Mouse (Mus musculus): ENCODE results near the gene Emilin2. TPM values are rescaled to one million over a fixed set of nuclear protein-coding genes. Genes with fewer than 3 reads are reported as not detected.
A peak's percentile ranks its signal among the peaks of the same experiment; 100 is the strongest.

Emilin2 gene
- polyA plus RNA-seq, 1 experiment from 2014 or later, result 2.7 TPM

DNA sequence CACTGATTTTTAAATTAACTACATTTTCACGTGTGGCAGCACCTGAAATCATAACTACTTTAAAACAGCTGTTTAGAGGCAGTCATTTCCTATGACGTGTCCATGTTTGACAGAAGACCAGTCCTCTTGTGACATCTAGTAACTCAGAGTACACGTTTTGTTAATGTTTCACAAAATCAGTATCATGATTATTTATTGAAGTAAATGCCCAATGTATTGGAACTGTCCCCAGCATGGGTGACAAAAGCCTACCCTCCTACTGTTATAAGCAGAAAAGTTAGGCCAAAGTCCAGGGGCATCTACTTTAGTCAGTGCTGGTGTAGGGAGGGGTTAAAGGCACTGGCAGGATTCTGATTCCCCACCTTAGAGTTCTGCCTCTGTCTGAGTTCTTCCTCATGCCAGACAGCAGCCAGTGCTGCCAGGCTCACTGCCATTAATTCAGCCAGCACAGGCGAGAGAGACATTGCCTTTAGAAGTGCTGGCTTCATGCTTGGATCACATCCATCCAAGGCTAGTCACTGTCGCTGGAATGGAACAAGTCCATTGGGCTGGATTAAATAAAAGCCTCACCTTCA, 94.6 kb downstream of the Emilin2 start:
- Histone ChIP-seq H3K9ac (no peak overlapping the region), H3K9me3 (no peaks in the 10 kb centered on the region), H3K27ac (no peak overlapping the region), H3K27me3 (replicated peaks) (no peaks in the 10 kb centered on the region), H3K4me1 (replicated peaks) (0 out of 2 replicates have a peak, but pooled peaks cover 3% of the 10 kb centered on the region), H3K4me3 (replicated peaks) (no peak overlapping the region), H3K4me2 (replicated peaks) (no peak overlapping the region), H3K36me3 (no peaks in the 10 kb centered on the region)
- ATAC-seq, result no peak
- 77% methylated on average over 5 of the region's 5 CpGs for WGBS

DNA sequence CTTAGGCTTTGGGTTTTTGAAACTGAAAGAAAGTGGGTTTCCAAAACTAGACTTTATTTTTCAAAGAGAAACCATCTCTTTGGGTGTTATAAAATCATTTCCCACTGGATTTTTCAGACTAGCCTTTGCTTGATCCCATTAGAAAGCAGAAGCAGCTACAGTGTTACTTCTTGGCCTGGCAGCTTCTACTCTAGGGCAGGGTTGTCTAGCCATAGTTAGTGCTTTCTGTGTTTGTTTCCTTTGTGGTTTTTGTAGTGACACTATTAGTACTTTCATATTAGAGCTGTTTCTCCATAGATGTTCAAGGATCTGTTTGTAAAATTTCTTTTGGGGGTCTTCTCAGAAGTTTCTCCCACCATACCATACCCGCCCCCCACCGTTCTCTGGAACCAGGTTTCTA, 95.5 kb downstream of the Emilin2 start:
- no peaks in the 10 kb centered on the region for H3K9me3 ChIP-seq
- 0 out of 2 replicates have a peak, but pooled peaks cover 3% of the 10 kb centered on the region for H3K4me1 ChIP-seq (replicated peaks)
- H3K36me3 ChIP-seq, result no peaks in the 10 kb centered on the region
- 82% methylated on average over 2 of the region's 2 CpGs for WGBS
- H3K27ac ChIP-seq, result no peak overlapping the region
- H3K9ac ChIP-seq, result no peak overlapping the region
- no peaks in the 10 kb centered on the region for H3K27me3 ChIP-seq (replicated peaks)
- no peak overlapping the region for H3K4me3 ChIP-seq (replicated peaks)
- no peak for ATAC-seq
- H3K4me2 ChIP-seq (replicated peaks), result no peak overlapping the region

DNA sequence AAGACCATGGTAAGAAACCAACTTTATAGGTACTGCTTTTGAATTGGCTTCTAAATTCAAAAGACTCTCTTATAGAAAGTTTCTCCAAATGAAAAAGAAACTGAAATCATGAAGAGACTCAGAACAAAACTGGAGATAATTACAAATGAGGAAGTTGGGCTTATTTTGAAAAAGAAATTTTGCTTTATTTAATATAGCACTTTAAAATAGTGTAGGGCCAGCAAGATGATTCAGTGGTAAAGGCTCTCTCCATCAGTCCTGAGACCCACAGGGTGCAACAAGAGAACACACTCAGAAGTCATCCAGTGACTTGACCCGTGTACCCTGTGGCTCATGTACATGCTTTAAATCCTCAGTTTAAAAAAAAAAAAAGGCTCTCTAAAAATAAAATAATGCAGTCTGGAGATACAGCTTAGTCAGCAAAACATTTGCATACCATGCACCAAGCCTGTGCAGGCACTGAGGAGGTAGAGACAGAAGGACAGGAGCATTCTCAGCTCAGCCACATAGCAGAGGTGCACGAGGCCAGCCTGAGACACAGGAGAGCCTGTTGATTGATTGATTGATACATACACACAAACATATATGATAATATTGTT, 96.4 kb downstream of the Emilin2 start:
- Histone ChIP-seq H3K27me3 (replicated peaks) (no peaks in the 10 kb centered on the region), H3K4me2 (replicated peaks) (no peak overlapping the region), H3K4me3 (replicated peaks) (no peak overlapping the region), H3K9ac (no peak overlapping the region), H3K9me3 (no peaks in the 10 kb centered on the region), H3K4me1 (replicated peaks) (0 out of 2 replicates have a peak, but pooled peaks cover 3% of the 10 kb centered on the region), H3K36me3 (no peaks in the 10 kb centered on the region), H3K27ac (no peak overlapping the region)
- WGBS, result 65% methylated on average over 2 of the region's 2 CpGs
- ATAC-seq, result no peak

DNA sequence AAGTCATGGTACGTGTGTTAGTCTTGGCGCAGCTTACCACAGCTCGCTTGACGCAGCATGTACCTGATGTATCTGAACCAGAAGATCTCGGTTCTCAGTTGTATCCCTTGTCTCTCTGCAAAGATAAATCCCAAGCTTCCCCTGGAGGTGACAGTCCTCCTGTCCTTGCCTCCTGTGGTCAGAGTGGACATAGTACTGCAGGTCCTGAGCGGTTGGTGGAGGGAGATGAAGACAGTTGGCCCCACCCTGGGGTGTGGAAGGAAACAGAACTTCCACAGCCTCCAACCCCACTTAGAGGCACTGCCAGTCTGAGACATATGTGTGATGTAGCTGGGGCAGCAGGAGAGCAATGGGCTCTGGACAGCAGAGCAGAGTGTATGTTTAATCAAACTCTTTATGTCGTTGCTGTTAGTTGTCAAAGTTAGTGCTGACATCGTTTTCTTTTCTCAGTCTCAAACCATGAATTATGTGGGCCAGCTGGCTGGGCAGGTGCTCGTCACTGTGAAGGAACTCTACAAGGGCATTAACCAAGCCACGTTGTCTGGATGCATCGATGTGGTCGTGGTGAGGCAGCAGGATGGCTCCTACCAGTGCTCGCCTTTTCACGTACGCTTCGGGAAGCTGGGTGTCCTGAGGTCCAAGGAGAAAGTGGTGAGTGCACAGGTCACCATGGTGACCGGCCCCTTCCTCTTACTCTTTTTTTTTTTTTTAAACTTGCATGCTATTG, 97.1 kb downstream of the Emilin2 start:
- 0 out of 2 replicates have a peak, but pooled peaks have one; percentile 34 for ATAC-seq
- no peak overlapping the region for H3K27ac ChIP-seq
- H3K36me3 ChIP-seq, result no peaks in the 10 kb centered on the region
- no peaks in the 10 kb centered on the region for H3K9me3 ChIP-seq
- H3K4me1 ChIP-seq (replicated peaks), result 0 out of 2 replicates have a peak, but pooled peaks cover 3% of the 10 kb centered on the region
- H3K4me2 ChIP-seq (replicated peaks), result no peak overlapping the region
- no peak overlapping the region for H3K4me3 ChIP-seq (replicated peaks)
- H3K27me3 ChIP-seq (replicated peaks), result no peaks in the 10 kb centered on the region
- 71% methylated on average over 17 of the region's 17 CpGs for WGBS
- H3K9ac ChIP-seq, result no peak overlapping the region

DNA sequence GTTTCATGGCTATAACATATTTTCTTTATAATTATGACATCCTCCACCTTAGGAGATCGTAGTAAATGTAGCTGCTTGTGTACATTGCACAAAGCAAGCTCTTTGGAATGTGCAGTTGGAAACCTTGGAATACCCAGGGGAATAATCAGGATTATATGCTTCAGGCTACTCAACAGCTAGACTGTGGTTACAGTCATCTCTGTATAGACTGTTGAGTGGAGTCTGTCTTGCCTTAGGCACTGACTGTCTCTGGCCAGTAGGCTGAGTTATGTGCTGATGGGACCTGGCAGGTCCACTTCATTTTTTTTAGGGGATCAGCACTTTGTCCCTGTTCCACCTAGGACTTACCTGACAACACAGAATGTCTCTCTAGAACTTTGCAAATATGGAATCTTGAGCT, 98.1 kb downstream of the Emilin2 start:
- WGBS, result 77% methylated on average over 1 of the region's 1 CpGs
- Histone ChIP-seq H3K4me2 (replicated peaks) (no peak overlapping the region), H3K36me3 (no peaks in the 10 kb centered on the region), H3K27ac (no peak overlapping the region), H3K27me3 (replicated peaks) (no peaks in the 10 kb centered on the region), H3K9me3 (no peaks in the 10 kb centered on the region), H3K4me1 (replicated peaks) (0 out of 2 replicates have a peak, but pooled peaks cover 3% of the 10 kb centered on the region), H3K4me3 (replicated peaks) (no peak overlapping the region), H3K9ac (no peak overlapping the region)
- ATAC-seq, result no peak

DNA sequence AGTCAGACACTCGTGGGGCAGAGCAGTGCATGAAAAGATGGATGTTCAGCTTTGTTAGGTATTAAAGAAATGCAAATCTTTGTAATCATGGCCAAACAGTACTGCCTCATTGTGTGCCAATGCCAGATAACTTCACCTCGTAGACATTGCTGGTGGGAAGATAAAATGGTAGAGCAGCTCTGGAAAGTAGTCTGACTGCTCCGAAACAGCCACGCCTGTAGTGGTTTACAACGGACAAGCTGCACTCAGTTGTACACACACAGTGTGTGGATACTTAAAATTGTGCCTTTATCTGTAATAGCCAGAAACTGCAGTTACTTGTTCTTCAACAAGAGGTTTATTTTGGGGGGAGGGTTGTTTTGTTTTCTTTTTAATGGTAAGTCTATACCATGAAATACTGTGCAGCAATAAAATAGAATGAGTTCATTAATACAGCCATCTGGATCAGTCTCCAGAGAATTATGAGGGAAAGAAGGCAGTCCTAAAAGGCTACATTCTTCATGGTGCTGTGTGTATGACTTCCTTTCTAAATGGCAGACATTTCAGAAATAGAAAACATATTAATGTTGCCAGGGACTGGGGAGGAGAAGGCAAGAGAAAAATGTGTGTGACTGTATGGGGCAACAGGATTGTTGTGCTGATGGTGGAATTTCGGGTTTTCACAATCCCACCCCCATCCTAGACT, 99.7 kb downstream of the Emilin2 start:
- peak; percentile 40; the same call in 1 of the 2 replicates for ATAC-seq
- 65% methylated on average over 6 of the region's 6 CpGs for WGBS
- no peaks in the 10 kb centered on the region for H3K9me3 ChIP-seq

DNA sequence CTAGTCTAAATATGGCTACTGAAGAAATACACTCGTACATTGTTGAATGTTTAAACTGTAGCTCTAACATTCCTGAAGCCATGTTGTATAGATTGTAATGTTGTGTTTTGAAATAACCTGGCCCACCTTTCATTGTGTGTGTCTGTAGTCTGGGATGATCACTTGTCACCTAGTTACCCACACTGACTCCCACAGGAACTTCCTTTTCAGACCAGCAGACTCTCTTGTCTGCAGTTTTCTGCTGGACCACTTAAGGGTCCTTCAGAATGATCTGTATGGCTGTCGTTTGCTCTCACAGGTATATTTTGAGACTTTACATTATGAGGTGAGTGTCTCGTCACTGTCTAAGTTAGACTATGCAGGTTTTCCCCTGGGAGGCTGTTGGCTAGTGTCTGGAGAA, 101.8 kb downstream of the Emilin2 start:
- Histone ChIP-seq H3K36me3 (no peaks in the 10 kb centered on the region), H3K4me3 (replicated peaks) (no peak overlapping the region), H3K4me2 (replicated peaks) (no peak overlapping the region), H3K27me3 (replicated peaks) (no peaks in the 10 kb centered on the region), H3K9ac (no peak overlapping the region), H3K27ac (no peak overlapping the region), H3K4me1 (replicated peaks) (peaks cover 6% of the 10 kb centered on the region; the same call in 1 of the 2 replicates), H3K9me3 (no peaks in the 10 kb centered on the region)
- 72% methylated on average over 3 of the region's 3 CpGs for WGBS
- ATAC-seq, result no peak

More for the DNA sequence above, 99.7 kb downstream of the Emilin2 start:
- H3K27ac ChIP-seq, result no peak overlapping the region
- H3K4me1 ChIP-seq (replicated peaks), result peaks cover 4% of the 10 kb centered on the region; the same call in 1 of the 2 replicates
- H3K9ac ChIP-seq, result no peak overlapping the region
- no peaks in the 10 kb centered on the region for H3K36me3 ChIP-seq
- H3K27me3 ChIP-seq (replicated peaks), result no peaks in the 10 kb centered on the region
- no peak overlapping the region for H3K4me2 ChIP-seq (replicated peaks)
- H3K4me3 ChIP-seq (replicated peaks), result no peak overlapping the region

DNA sequence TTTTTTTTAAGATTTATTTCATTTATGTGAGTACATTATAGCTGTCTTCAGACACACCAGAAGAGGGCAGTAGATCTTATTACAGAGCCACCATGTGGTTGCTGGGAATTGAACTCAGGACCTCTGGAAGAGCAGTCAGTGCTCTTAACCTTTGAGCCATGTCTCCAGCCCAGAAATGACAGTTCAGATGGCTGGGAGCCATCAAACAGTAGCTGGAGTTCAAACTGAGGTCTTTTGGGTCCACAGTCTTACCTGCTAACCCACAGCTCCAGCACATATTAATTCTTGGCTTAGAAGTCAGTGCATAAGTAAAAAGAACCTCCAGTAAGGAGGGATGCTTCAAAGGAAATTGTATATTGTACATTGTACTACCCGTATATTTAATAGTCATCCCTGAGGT, 102.9 kb downstream of the Emilin2 start:
- Histone ChIP-seq H3K36me3 (no peaks in the 10 kb centered on the region), H3K4me3 (replicated peaks) (no peak overlapping the region), H3K27me3 (replicated peaks) (no peaks in the 10 kb centered on the region), H3K9me3 (no peaks in the 10 kb centered on the region), H3K9ac (no peak overlapping the region), H3K4me1 (replicated peaks) (peaks cover 3% of the 10 kb centered on the region; the same call in 1 of the 2 replicates), H3K4me2 (replicated peaks) (no peak overlapping the region), H3K27ac (no peak overlapping the region)
- no peak for ATAC-seq
- 65% methylated on average over 1 of the region's 1 CpGs for WGBS

DNA sequence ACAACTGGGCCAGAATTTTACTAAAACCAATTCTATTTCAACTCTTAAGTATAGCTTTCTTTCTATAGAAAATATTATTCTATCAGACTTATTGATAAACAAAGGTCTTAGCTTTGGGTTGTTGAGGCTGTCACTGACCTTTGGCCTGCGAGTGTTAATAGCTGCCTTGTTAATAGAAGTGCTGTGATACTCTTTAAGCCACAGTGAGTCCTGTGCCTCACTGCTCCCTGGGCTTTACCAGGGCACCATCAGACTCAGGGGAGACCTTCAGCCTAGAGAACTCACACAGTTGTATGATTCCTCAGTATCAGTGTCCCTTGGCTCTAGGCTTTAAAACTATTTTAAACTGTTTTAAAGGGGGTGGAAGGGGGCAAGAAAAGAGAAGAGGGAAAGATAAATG, 103.4 kb downstream of the Emilin2 start:
- no peak overlapping the region for H3K4me2 ChIP-seq (replicated peaks)
- no peak overlapping the region for H3K9ac ChIP-seq
- H3K4me1 ChIP-seq (replicated peaks), result peaks cover 3% of the 10 kb centered on the region; the same call in 1 of the 2 replicates
- ATAC-seq, result no peak
- H3K36me3 ChIP-seq, result no peaks in the 10 kb centered on the region
- no peak overlapping the region for H3K4me3 ChIP-seq (replicated peaks)
- no peaks in the 10 kb centered on the region for H3K27me3 ChIP-seq (replicated peaks)
- H3K27ac ChIP-seq, result no peak overlapping the region
- WGBS, result 95% methylated on average over 1 of the region's 1 CpGs
- H3K9me3 ChIP-seq, result no peaks in the 10 kb centered on the region

DNA sequence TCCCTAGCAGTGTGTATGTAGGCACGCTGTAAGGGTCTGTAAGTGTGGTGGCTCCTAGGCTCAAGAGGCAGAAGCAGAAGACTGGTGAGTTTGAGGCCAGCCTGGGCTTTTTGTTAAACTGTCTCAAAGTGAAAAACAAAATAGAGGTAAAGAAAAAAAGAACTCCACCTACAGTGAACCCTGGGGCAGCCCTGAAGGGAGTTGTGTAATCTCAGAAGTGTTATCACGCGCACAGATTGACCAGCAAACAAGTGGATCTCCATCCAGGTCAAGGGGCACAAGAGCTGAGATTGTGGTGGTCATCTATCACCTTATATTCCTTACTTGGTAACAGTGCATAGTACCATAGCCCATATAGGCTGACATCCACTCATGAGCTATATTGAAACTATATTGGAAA, 104.5 kb downstream of the Emilin2 start:
- H3K9me3 ChIP-seq, result no peaks in the 10 kb centered on the region
- no peak overlapping the region for H3K4me2 ChIP-seq (replicated peaks)
- no peaks in the 10 kb centered on the region for H3K36me3 ChIP-seq
- no peak overlapping the region for H3K9ac ChIP-seq
- H3K27me3 ChIP-seq (replicated peaks), result no peaks in the 10 kb centered on the region
- no peak overlapping the region for H3K4me3 ChIP-seq (replicated peaks)
- WGBS, result 89% methylated on average over 3 of the region's 3 CpGs
- H3K27ac ChIP-seq, result no peak overlapping the region
- ATAC-seq, result no peak
- H3K4me1 ChIP-seq (replicated peaks), result peaks cover 3% of the 10 kb centered on the region; the same call in 1 of the 2 replicates

DNA sequence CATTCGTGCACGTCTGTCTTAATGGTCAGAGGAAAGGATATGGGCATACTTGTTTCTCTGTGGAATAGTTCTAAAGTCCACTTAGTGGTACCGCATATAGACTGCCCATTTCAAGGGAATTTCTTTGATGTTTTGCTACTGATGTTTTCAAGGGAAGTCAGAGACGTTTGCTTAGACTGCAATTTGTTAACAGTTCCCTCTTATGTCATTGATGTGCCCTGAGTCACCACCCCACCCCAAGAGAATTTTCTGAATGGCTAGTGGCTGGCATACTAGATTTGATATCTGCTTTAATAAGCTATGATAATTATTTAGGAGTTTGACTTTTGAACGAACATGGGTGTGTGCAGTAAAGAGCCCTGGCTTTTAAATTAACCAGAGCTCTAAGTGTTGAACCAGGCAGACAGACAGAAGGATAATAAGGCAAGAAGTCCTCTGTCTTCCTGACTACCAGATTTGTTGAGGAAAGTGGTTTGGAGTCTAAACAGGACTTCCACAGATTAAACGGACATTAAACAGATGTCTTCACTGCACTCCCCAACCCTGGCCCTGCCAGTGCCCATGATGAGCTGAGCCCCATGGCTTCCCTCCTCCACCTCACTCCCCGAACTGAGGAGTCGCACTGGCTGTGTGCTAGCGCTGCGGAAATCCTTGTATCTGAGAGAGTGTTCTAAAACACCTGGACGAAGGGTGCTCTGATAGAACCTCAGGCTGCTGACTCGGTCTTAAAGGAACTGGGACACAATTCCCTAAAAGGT, 105.5 kb downstream of the Emilin2 start:
- no peaks in the 10 kb centered on the region for H3K27me3 ChIP-seq (replicated peaks)
- H3K4me1 ChIP-seq (replicated peaks), result peaks cover 3% of the 10 kb centered on the region; the same call in 1 of the 2 replicates
- H3K4me3 ChIP-seq (replicated peaks), result no peak overlapping the region
- no peak overlapping the region for H3K4me2 ChIP-seq (replicated peaks)
- no peaks in the 10 kb centered on the region for H3K9me3 ChIP-seq
- no peak overlapping the region for H3K9ac ChIP-seq
- ATAC-seq, result peak; percentile 30
- no peaks in the 10 kb centered on the region for H3K36me3 ChIP-seq
- 25% methylated on average over 12 of the region's 12 CpGs for WGBS
- no peak overlapping the region for H3K27ac ChIP-seq

DNA sequence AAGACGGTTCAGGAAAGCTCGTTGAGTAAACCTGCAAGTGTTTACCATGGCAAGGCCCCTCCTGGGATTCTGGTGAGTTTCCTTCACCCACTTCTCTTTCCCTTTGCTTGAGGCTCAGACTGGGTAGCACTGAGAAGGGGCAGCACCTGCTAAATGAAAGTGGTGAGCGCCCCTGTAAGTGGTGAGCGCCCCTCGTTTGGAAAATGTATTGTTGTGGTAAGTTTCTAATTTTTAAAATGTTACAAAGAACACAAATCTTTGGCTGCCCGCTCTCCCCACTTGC, 107.0 kb downstream of the Emilin2 start:
- Histone ChIP-seq H3K4me3 (replicated peaks) (no peak overlapping the region), H3K27ac (no peak overlapping the region)

More for the DNA sequence above, 107.0 kb downstream of the Emilin2 start:
- no peaks in the 10 kb centered on the region for H3K36me3 ChIP-seq
- H3K9ac ChIP-seq, result no peak overlapping the region
- 0 out of 2 replicates have a peak overlapping the region, but pooled peaks have one; percentile 12 for H3K4me2 ChIP-seq (replicated peaks)
- H3K9me3 ChIP-seq, result no peaks in the 10 kb centered on the region
- ATAC-seq, result no peak
- no peaks in the 10 kb centered on the region for H3K27me3 ChIP-seq (replicated peaks)
- peaks cover 3% of the 10 kb centered on the region; the same call in 1 of the 2 replicates for H3K4me1 ChIP-seq (replicated peaks)
- WGBS, result 65% methylated on average over 6 of the region's 6 CpGs
